Mouse (Mus musculus) heart, embryonic 14.5 days (tissue): ENCODE results near the gene Mrpl42. TPM values are rescaled to one million over a fixed set of nuclear protein-coding genes. Genes with fewer than 3 reads are reported as not detected.

Source experiments
- ATAC-seq: fragments of 200-750 bp; cut with Nextera tagmentation; 2 replicates; pipeline ENCODE4 v1.8.0; 2017; ENCODE audit warnings: low read depth, moderate TSS enrichment; ENCODE audit not compliant: insufficient number of reproducible peaks, insufficient read depth, low FRiP score
- H3K27ac ChIP-seq, 2 experiments: fragments of 200-500 bp in 1 of 2; fragments of 300-500 bp in 1 of 2; sonication (generic) in 1 of 2; replicated peaks in 1 of 2; 2 replicates each; pipeline ENCODE4 v1.5.1; 2012 to 2014; ENCODE audit warnings: low read depth in 2 of 2, low read length in 2 of 2, control low read depth in 1 of 2, mild to moderate bottlenecking in 1 of 2, mixed read lengths in 1 of 2; ENCODE audit not compliant: control insufficient read depth in 1 of 2, insufficient read depth in 1 of 2
- H3K27me3 ChIP-seq: fragments of 300-500 bp; sonication (generic); 2 replicates; pipeline ENCODE4 v1.6.1; 2014; ENCODE audit warnings: mild to moderate bottlenecking, low read length, control low read depth; ENCODE audit not compliant: control insufficient read depth, insufficient read depth
- H3K36me3 ChIP-seq: fragments of 300-500 bp; sonication (generic); 2 replicates; pipeline ENCODE4 v1.6.1; 2014; ENCODE audit warnings: mild to moderate bottlenecking, control low read depth, low read length, mixed read lengths; ENCODE audit not compliant: control insufficient read depth, insufficient read depth
- H3K4me1 ChIP-seq, 2 experiments: fragments of 200-500 bp in 1 of 2; fragments of 300-500 bp in 1 of 2; sonication (generic) in 1 of 2; 2 replicates each; pipeline ENCODE4 v1.6.1; 2012 to 2014; ENCODE audit warnings: low read length in 2 of 2, control low read depth in 1 of 2, mixed read lengths in 1 of 2; ENCODE audit not compliant: control insufficient read depth in 2 of 2, insufficient read depth in 2 of 2
- H3K4me2 ChIP-seq: fragments of 300-500 bp; sonication (generic); 2 replicates; pipeline ENCODE4 v1.6.1; 2014; ENCODE audit warnings: mild to moderate bottlenecking, low read length
- H3K4me3 ChIP-seq, 2 experiments: fragments of 200-500 bp in 1 of 2; fragments of 300-500 bp in 1 of 2; sonication (generic) in 1 of 2; 2 replicates each; pipeline ENCODE4 v1.5.1; 2012 to 2014; ENCODE audit warnings: low read length in 2 of 2, mild to moderate bottlenecking in 2 of 2, control low read depth in 1 of 2, low read depth in 1 of 2, moderate library complexity in 1 of 2; ENCODE audit not compliant: control insufficient read depth in 1 of 2, insufficient read depth in 1 of 2
- H3K9ac ChIP-seq: fragments of 300-500 bp; sonication (generic); 2 replicates; pipeline ENCODE4 v1.6.1; 2014; ENCODE audit warnings: mild to moderate bottlenecking, low read length
- H3K9me3 ChIP-seq: fragments of 300-500 bp; sonication (generic); 2 replicates; pipeline ENCODE4 v1.6.1; 2016; ENCODE audit warnings: low read length, control low read depth; ENCODE audit not compliant: control insufficient read depth
- WGBS: fragments of 180-500 bp; shearing (Covaris S2); extraction: QIAGEN DNeasy Blood & Tissue Kit; methylation state at CpG from one replicate; pipeline ENCODE4 v1.1.7; 2014; 5-methylcytosine and 5-hydroxymethylcytosine counted together
- polyA plus RNA-seq: library from polyadenylated mRNA; unstranded; fragments of >200 nt; fragmentation: Nextera tagmentation; extraction: Ambion mirVana; gene quantifications from 2 replicates; pipeline ENCODE4 v1.2.1, GENCODE M21; 2014

The Mrpl42 gene
- polyA plus RNA-seq, 1 experiment from 2014 or later, result 673 TPM

GRCm38 (mm10) chr10:95458050-95458806 is 43.5 kb downstream of the Mrpl42 start:
- Histone ChIP-seq H3K9me3 (no peaks in the 10 kb centered on the region), H3K4me3 (no peak overlapping the region), H3K4me2 (no peak overlapping the region), H3K27me3 (no peaks in the 10 kb centered on the region), H3K4me1 (no peaks in the 10 kb centered on the region), H3K27ac (no peak overlapping the region), H3K9ac (no peak overlapping the region), H3K36me3 (no peaks in the 10 kb centered on the region)
- no peak for ATAC-seq
- 83% methylated on average over 9 of the region's 9 CpGs for WGBS

GRCm38 (mm10) chr10:95457367-95458049 is 44.2 kb downstream of the Mrpl42 start:
- H3K27me3 ChIP-seq, result no peaks in the 10 kb centered on the region
- ATAC-seq, result no peak
- no peak overlapping the region for H3K4me3 ChIP-seq
- H3K36me3 ChIP-seq, result no peaks in the 10 kb centered on the region
- no peaks in the 10 kb centered on the region for H3K9me3 ChIP-seq
- H3K9ac ChIP-seq, result no peak overlapping the region
- H3K27ac ChIP-seq, result no peak overlapping the region
- no peak overlapping the region for H3K4me2 ChIP-seq
- WGBS, result 60% methylated on average over 8 of the region's 8 CpGs
- no peaks in the 10 kb centered on the region for H3K4me1 ChIP-seq

GRCm38 (mm10) chr10:95456103-95456502 is 45.6 kb downstream of the Mrpl42 start:
- H3K4me2 ChIP-seq, result no peak overlapping the region
- no peak overlapping the region for H3K9ac ChIP-seq
- no peak for ATAC-seq
- 53% methylated on average over 2 of the region's 2 CpGs for WGBS
- no peak overlapping the region for H3K4me3 ChIP-seq
- no peaks in the 10 kb centered on the region for H3K4me1 ChIP-seq
- no peak overlapping the region for H3K27ac ChIP-seq
- H3K36me3 ChIP-seq, result no peaks in the 10 kb centered on the region
- H3K9me3 ChIP-seq, result no peaks in the 10 kb centered on the region
- no peaks in the 10 kb centered on the region for H3K27me3 ChIP-seq

- H3K4me1 ChIP-seq, result no peaks in the 10 kb centered on the region; a peak in 1 of 4 replicates
- H3K9me3 ChIP-seq, result no peaks in the 10 kb centered on the region
- no peak overlapping the region for H3K4me3 ChIP-seq
- no peak overlapping the region for H3K27ac ChIP-seq
- H3K36me3 ChIP-seq, result no peaks in the 10 kb centered on the region
- 86% methylated on average over 5 of the region's 5 CpGs for WGBS
- H3K27me3 ChIP-seq, result no peaks in the 10 kb centered on the region
- H3K4me2 ChIP-seq, result no peak overlapping the region
- no peak overlapping the region for H3K9ac ChIP-seq
- no peak for ATAC-seq
Measured at GRCm38 (mm10) chr10:95453282-95453681, 48.5 kb downstream of the Mrpl42 start.

- ATAC-seq, result no peak
- Histone ChIP-seq H3K4me1 (no peaks in the 10 kb centered on the region; a peak in 1 of 4 replicates), H3K36me3 (no peaks in the 10 kb centered on the region), H3K9me3 (no peaks in the 10 kb centered on the region), H3K4me2 (no peak overlapping the region), H3K27me3 (no peaks in the 10 kb centered on the region), H3K4me3 (no peak overlapping the region), H3K9ac (no peak overlapping the region), H3K27ac (no peak overlapping the region)
- WGBS, result 24% methylated on average over 6 of the region's 6 CpGs
Measured at GRCm38 (mm10) chr10:95449033-95449432, 52.7 kb downstream of the Mrpl42 start.

- Histone ChIP-seq H3K4me1 (no peaks in the 10 kb centered on the region; a peak in 1 of 4 replicates), H3K27me3 (no peaks in the 10 kb centered on the region), H3K27ac (no peak overlapping the region), H3K4me3 (no peak overlapping the region), H3K9me3 (no peaks in the 10 kb centered on the region), H3K36me3 (no peaks in the 10 kb centered on the region), H3K9ac (no peak overlapping the region), H3K4me2 (no peak overlapping the region)
- WGBS, result 93% methylated on average over 16 of the region's 16 CpGs
- ATAC-seq, result no peak
Measured at GRCm38 (mm10) chr10:95447954-95448353, 53.8 kb downstream of the Mrpl42 start.

GRCm38 (mm10) chr10:95445104-95446056 is 56.4 kb downstream of the Mrpl42 start:
- Histone ChIP-seq H3K36me3 (no peaks in the 10 kb centered on the region), H3K4me1 (no peaks in the 10 kb centered on the region; a peak in 1 of 4 replicates), H3K9ac (no peak overlapping the region), H3K27me3 (no peaks in the 10 kb centered on the region), H3K4me3 (no peak overlapping the region), H3K4me2 (no peak overlapping the region), H3K27ac (no peak overlapping the region), H3K9me3 (no peaks in the 10 kb centered on the region)
- ATAC-seq, result no peak
- 75% methylated on average over 18 of the region's 18 CpGs for WGBS
